Mouse (Mus musculus) embryonic fibroblast, embryonic 13.5 days (primary cell): ENCODE results near the gene Spag16.

Source experiments
- CTCF ChIP-seq: IDR thresholded peaks from 2 replicates; pipeline ENCODE4 v1.5.1; 2011; ENCODE audit warnings: mild to moderate bottlenecking, control low read depth, low read length, moderate library complexity, borderline replicate concordance; ENCODE audit not compliant: insufficient read depth
- POLR2A ChIP-seq: IDR thresholded peaks from 2 replicates; pipeline ENCODE4 v1.6.1; 2011; ENCODE audit warnings: low read depth, mild to moderate bottlenecking, control low read depth, low read length, moderate library complexity

GRCm38 (mm10) chr1:70082208-70082878, 255.6 kb downstream of the Spag16 start:
- TF ChIP-seq CTCF (no peak), POLR2A (no peak)
